Mouse (Mus musculus): Measurements from ENCODE around the gene Ambra1. TPM values are rescaled to one million over a fixed set of nuclear protein-coding genes. Genes with fewer than 3 reads are reported as not detected.

Ambra1 gene
- polyA plus RNA-seq, 1 experiment from 2014 or later, result 25.0 TPM

DNA sequence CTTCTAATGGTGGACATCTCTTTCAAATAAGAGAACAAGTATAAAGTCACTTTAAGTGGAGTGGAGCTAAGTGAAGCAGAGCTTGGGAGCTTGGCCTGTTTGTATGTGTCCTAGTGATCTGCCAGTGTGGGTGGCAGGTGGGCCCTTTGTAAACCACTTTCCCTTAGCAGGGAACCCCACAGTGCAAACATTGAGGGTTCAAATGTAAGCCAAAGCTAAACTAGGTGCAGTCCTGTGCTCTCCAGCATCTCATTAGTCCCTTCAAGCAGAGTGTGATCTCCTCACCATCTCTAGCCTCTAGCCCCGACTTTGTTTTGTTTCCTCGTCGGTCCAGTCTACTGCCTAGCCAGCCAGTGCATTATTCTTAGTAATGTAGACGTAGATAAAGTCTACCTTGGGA is 154.7 kb downstream of the Ambra1 start:
- WGBS, result 83% methylated on average over 4 of the region's 4 CpGs
- Histone ChIP-seq H3K27me3 (replicated peaks; ENCODE audit: low read depth, poor library complexity, severe bottlenecking) (no peaks in the 10 kb centered on the region), H3K36me3 (replicated peaks) (peaks cover 39% of the 10 kb centered on the region), H3K27ac (replicated peaks) (no peak overlapping the region), H3K4me3 (no peak overlapping the region), H3K9me3 (no peaks in the 10 kb centered on the region), H3K4me1 (no peaks in the 10 kb centered on the region)
- no peak for DNase-seq (ENCODE audit: low spot score)

DNA sequence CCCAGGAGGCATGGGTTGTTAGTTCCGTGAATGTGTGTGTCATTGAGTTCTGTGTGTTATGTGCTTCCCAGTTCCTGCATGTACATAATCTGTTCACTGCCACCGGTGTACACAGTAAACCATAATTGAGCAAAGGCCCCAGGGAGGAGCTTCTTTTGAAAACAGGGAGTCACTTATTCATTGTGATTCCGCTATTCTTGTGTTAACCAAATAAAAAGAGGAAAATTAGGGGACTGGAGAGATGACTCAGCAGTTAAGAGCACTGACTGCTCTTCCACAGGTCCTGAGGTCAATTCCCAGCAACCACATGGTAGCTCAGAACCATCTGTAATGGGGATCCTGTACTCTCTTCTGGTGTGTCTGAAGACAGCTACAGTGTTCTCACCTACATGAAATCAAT is 164.8 kb downstream of the Ambra1 start:
- H3K4me1 ChIP-seq, result no peaks in the 10 kb centered on the region
- peaks cover 54% of the 10 kb centered on the region for H3K36me3 ChIP-seq (replicated peaks)
- H3K27me3 ChIP-seq (replicated peaks; ENCODE audit: low read depth, poor library complexity, severe bottlenecking), result no peaks in the 10 kb centered on the region
- no peak overlapping the region for H3K4me3 ChIP-seq
- 92% methylated on average over 3 of the region's 3 CpGs for WGBS
- no peak for DNase-seq (ENCODE audit: low spot score)
- H3K27ac ChIP-seq (replicated peaks), result no peak overlapping the region
- no peaks in the 10 kb centered on the region for H3K9me3 ChIP-seq

DNA sequence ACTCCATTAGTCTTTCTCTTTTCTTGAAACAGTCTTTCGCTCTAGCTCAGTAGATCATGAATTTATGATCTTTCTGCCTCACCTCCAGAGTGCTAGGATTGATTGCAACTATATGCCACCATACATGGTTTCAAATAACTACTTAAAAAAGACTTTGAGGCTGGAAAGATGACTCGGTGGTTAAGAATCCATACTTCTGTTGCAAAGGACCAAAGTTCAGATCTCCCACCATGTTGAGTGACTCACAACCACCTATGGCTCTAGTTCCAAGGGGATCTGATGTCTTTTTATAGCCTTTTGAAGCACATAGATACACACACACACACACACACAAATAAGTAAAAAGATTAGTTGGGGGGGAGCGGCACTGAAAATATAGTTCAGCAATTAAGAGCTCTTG is 165.5 kb downstream of the Ambra1 start:
- H3K36me3 ChIP-seq (replicated peaks), result peaks cover 58% of the 10 kb centered on the region
- no peaks in the 10 kb centered on the region for H3K9me3 ChIP-seq
- H3K27me3 ChIP-seq (replicated peaks; ENCODE audit: low read depth, poor library complexity, severe bottlenecking), result no peaks in the 10 kb centered on the region
- H3K4me1 ChIP-seq, result no peaks in the 10 kb centered on the region
- no peak for DNase-seq (ENCODE audit: low spot score)
- no peak overlapping the region for H3K27ac ChIP-seq (replicated peaks)
- H3K4me3 ChIP-seq, result no peak overlapping the region
- WGBS, result 96% methylated on average over 3 of the region's 3 CpGs

DNA sequence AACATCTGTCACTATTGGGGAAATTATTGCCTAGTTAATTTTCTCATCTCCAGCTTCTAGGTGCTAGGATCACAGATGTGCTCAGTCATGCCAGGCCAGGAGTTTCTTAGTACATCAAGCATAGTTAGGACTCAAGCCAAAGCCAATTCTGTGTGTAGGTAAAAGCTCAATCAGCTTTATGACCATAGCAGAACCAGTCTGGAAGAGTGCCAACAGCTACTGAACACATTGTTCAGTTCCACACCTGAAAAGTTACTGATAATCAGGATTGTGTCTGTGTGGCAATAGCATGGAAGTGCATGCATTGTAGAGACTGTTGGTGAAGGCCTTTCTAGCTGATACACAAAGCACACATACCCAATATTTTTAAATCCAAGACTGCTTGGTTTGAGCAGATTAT is 168.0 kb downstream of the Ambra1 start:
- Histone ChIP-seq H3K36me3 (replicated peaks) (peaks cover 76% of the 10 kb centered on the region), H3K4me1 (no peaks in the 10 kb centered on the region), H3K9me3 (no peaks in the 10 kb centered on the region), H3K27ac (replicated peaks) (no peak overlapping the region), H3K4me3 (no peak overlapping the region), H3K27me3 (replicated peaks; ENCODE audit: low read depth, poor library complexity, severe bottlenecking) (no peaks in the 10 kb centered on the region)
- DNase-seq (ENCODE audit: low spot score), result no peak

DNA sequence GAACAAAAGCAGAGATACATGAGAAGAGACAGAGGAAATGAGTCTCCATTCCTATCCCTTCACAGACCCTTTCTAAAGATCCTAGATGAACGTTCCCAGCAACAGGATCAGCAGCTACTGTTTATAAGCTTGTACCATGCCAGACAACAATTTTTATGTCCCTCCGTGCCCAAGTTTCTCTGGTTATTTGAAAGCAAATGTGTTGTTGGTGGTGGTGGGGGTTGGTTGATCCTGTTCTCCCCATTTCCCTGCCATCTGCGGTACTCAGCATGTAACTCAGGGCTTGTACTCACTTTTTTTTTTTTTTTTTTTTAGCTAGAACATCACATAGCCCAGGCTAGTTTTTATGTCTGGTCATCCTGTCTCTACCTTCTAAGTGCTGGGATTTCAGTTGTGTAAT is 169.2 kb downstream of the Ambra1 start:
- Histone ChIP-seq H3K9me3 (no peaks in the 10 kb centered on the region), H3K36me3 (replicated peaks) (peaks cover 70% of the 10 kb centered on the region), H3K4me1 (no peaks in the 10 kb centered on the region), H3K4me3 (no peak overlapping the region), H3K27ac (replicated peaks) (no peak overlapping the region), H3K27me3 (replicated peaks; ENCODE audit: low read depth, poor library complexity, severe bottlenecking) (no peaks in the 10 kb centered on the region)
- 91% methylated on average over 3 of the region's 3 CpGs for WGBS
- DNase-seq (ENCODE audit: low spot score), result no peak

DNA sequence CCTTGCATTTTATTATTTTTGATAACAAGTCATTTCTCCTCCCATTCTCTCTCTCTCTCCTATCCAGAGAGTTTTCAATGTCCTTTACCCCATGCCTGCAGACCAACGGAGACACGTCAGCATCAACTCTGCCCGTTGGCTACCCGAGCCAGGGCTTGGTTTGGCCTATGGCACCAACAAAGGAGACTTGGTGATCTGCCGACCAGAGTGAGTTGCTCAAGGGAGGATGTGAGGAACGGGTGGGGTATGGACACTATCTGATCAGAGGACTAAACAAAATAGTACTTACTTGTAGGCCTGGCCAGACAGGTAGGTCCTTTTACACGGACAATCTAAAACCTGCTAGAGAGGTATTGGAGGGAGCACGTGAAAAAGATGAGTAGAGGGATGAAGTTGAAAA is 170.5 kb downstream of the Ambra1 start:
- Histone ChIP-seq H3K4me1 (no peaks in the 10 kb centered on the region), H3K36me3 (replicated peaks) (peaks cover 71% of the 10 kb centered on the region), H3K27me3 (replicated peaks; ENCODE audit: low read depth, poor library complexity, severe bottlenecking) (no peaks in the 10 kb centered on the region), H3K27ac (replicated peaks) (no peak overlapping the region), H3K9me3 (no peaks in the 10 kb centered on the region), H3K4me3 (no peak overlapping the region)
- no peak for DNase-seq (ENCODE audit: low spot score)
- WGBS, result 93% methylated on average over 8 of the region's 8 CpGs

DNA sequence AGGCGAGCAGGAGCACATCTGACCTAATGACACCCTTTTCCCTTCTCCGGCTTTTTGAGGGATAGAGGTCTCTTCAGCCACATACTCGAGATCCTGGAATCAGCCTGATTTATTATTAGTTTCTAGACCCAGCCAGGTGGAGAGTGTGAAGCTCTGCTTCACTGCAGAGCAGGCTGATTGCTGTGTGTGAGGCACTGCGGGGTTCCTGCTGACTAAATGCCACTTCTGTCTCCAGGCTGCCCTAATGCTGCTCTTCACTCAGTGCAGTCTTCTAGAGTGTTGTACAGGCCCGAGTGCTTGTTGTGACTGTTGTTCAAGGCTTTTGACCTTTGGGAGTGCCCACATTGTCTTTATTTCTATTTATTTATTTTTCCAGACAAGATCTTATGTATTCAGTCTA is 172.4 kb downstream of the Ambra1 start:
- Histone ChIP-seq H3K27me3 (replicated peaks; ENCODE audit: low read depth, poor library complexity, severe bottlenecking) (no peaks in the 10 kb centered on the region), H3K36me3 (replicated peaks) (peaks cover 74% of the 10 kb centered on the region), H3K27ac (replicated peaks) (no peak overlapping the region), H3K9me3 (no peaks in the 10 kb centered on the region), H3K4me1 (no peaks in the 10 kb centered on the region), H3K4me3 (no peak overlapping the region)
- no peak for DNase-seq (ENCODE audit: low spot score)
- WGBS, result 76% methylated on average over 5 of the region's 5 CpGs

DNA sequence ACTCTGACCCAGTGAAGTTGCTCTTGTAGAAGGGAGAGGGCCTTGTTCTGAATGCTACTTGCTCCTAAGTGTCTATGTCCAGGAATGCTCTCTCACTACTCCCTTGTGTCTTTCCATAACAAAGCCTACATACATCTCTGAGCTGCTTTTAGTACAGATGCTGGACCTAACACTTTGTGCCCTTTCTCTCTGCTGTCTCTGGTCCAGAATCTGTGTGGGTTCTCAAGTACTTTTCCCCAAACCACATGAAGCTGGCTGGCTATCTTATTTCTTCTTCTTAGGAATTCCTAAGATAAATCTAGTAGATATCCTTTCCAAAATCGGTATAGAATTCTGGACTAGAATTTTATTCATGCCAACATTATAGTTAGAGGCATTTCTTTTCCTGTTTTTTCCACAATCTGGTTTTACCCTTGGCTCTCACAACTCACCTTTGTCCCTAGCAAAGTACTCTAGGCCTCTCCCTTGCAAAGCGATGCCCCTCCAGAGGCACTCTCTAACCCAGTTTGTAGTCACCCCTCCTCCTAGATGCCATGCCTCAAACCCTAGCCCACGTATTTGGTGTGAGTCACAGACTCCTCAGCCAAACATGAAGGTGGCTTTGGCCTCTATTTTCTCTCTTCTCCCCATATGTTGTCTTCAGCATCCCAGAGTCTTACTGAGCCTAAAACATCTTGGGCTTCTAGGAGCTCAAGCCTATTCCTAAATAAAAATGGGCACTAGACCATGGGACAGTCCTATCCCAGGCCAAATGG is 173.4 kb downstream of the Ambra1 start:
- 86% methylated on average over 3 of the region's 3 CpGs for WGBS
- H3K36me3 ChIP-seq (replicated peaks), result peaks cover 68% of the 10 kb centered on the region

DNA sequence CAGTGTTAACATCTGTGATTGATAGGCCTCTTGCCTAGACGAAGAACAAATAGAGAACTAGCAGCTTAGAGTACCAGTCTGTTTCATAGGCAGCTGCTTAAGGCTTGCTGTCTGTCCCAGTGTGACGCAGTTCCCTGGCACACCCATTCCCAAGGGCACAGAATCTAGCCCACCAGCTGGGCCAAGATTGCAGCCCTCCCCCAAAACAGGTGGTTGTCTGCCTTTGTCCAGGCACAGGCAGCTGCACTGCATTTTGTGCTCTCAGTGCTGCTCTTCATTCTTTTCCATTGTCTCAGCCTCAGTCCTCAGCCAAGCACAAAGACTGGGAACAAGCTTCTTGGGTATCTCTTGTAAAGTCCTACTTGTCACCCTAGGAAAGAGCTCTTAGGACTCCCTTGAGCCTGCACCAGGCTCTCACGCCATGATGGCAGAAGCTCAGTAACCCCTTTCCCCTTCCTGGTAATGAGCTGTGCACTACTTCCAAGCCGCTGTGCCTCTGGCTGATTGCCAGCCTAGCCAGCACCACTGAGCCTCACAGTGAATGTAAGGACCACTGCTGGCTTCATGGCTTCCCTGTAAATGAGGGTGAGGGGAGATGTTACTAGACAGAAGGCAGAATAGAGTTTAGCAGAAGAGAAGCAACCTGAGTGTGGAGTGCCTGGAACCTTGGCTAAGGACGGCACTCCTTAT is 174.8 kb downstream of the Ambra1 start:
- WGBS, result 85% methylated on average over 5 of the region's 5 CpGs
- Histone ChIP-seq H3K9me3 (no peaks in the 10 kb centered on the region), H3K27me3 (replicated peaks; ENCODE audit: low read depth, poor library complexity, severe bottlenecking) (no peaks in the 10 kb centered on the region), H3K27ac (replicated peaks) (no peak overlapping the region), H3K4me1 (no peaks in the 10 kb centered on the region), H3K36me3 (replicated peaks) (peaks cover 72% of the 10 kb centered on the region), H3K4me3 (no peak overlapping the region)
- no peak for DNase-seq (ENCODE audit: low spot score)

More for the DNA sequence above, 173.4 kb downstream of the Ambra1 start:
- Histone ChIP-seq H3K9me3 (no peaks in the 10 kb centered on the region), H3K4me1 (no peaks in the 10 kb centered on the region), H3K27me3 (replicated peaks; ENCODE audit: low read depth, poor library complexity, severe bottlenecking) (no peaks in the 10 kb centered on the region), H3K4me3 (no peak overlapping the region), H3K27ac (replicated peaks) (no peak overlapping the region)
- no peak for DNase-seq (ENCODE audit: low spot score)

DNA sequence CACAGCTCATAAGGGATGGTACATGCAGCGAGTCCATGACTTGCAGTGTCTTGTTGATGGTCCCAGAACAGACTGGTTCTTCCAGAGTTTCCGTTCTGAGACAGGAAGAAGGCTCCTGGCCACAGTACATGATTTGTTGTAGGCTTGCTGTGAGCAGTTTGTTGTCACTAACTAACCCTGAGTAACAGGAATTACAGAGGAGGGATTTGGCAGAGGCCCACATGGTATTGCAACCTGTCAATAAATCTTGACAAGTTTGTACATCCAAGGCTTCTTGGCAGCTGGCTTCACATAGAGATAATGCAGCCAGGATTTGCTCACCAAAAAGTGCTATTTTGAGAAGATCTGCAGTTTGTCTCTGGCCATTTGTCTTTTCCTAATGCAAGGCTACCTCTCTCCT is 176.2 kb downstream of the Ambra1 start:
- no peak overlapping the region for H3K27ac ChIP-seq (replicated peaks)
- WGBS, result 90% methylated on average over 2 of the region's 2 CpGs
- DNase-seq (ENCODE audit: low spot score), result no peak
- no peaks in the 10 kb centered on the region for H3K9me3 ChIP-seq
- no peaks in the 10 kb centered on the region for H3K4me1 ChIP-seq
- peaks cover 73% of the 10 kb centered on the region for H3K36me3 ChIP-seq (replicated peaks)
- no peaks in the 10 kb centered on the region for H3K27me3 ChIP-seq (replicated peaks; ENCODE audit: low read depth, poor library complexity, severe bottlenecking)
- no peak overlapping the region for H3K4me3 ChIP-seq

DNA sequence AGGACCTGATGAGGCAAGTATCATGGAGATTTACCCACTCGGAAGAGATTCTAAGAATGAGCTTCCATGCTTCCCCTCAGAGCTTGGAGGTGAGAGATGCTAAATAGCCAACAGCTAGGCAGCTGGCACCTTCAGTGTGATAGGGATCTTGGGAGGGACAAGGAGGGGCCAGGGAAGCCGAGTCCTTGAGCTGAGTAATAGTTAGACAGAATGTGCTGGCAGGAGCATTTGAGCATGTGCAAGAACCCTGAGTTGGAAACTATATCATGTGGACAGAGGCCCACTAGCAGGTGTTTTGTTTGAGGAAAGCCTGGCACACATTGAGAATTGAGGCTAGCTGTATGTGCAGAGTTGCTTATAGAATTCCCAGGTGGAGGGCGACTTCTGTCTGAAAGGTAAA is 182.7 kb downstream of the Ambra1 start:
- Histone ChIP-seq H3K27ac (replicated peaks) (no peak overlapping the region), H3K36me3 (replicated peaks) (peaks cover 95% of the 10 kb centered on the region), H3K4me1 (no peaks in the 10 kb centered on the region), H3K4me3 (no peak overlapping the region), H3K9me3 (no peaks in the 10 kb centered on the region), H3K27me3 (replicated peaks; ENCODE audit: low read depth, poor library complexity, severe bottlenecking) (no peaks in the 10 kb centered on the region)
- 87% methylated on average over 3 of the region's 3 CpGs for WGBS
- no peak for DNase-seq (ENCODE audit: low spot score)

DNA sequence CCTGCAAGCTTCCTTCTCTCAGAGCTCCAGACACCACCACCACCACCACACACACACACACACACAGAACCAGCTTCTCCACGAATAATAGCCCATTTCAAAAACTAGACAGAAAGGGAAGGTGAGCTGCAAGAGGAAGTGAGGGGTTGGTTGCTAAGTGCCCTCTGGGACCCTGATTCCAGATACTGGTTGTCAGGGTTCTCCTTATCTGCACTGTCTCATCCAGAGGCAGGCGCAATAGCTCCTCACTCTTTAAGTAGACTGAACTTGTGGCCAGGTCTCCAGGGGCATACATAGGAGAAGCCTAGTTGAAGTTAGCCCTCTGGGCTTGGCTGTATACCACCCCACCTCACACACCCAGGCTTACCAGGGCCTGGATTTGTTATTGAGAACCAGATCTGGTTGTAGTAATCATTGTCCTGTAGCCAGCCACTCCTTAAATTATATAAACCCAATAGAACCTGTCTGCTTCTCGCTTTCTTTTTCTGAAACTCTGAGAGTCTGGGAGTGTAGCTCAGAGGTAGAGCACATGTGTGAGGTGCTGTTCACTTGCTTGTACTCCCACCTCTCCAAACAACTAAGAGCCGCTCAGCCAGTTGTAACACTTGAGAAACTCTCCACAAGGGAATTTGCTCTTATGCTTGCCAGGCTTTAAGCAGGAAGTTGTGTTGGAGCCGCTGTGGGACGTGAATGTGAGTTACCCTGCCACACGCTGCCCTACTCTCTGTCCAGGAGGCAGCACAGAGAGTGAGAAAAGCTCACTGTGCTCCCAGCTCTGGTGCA is 183.6 kb downstream of the Ambra1 start:
- no peak overlapping the region for H3K27ac ChIP-seq (replicated peaks)
- no peak for DNase-seq (ENCODE audit: low spot score)
- no peaks in the 10 kb centered on the region for H3K9me3 ChIP-seq
- no peaks in the 10 kb centered on the region for H3K4me1 ChIP-seq
- WGBS, result 84% methylated on average over 7 of the region's 7 CpGs
- H3K27me3 ChIP-seq (replicated peaks; ENCODE audit: low read depth, poor library complexity, severe bottlenecking), result no peaks in the 10 kb centered on the region
- no peak overlapping the region for H3K4me3 ChIP-seq
- peaks cover 99% of the 10 kb centered on the region for H3K36me3 ChIP-seq (replicated peaks)

All from embryonic facial prominence, embryonic 10.5 days (tissue).